Mouse (Mus musculus): Measurements from ENCODE around the gene Cmah. TPM values are rescaled to one million over a fixed set of nuclear protein-coding genes. Genes with fewer than 3 reads are reported as not detected.
"Not testable (repeated sequence)": the region's sequence is repeated elsewhere in the genome, so short reads cannot be mapped to it uniquely, and the experiment has no call there.

The Cmah gene
- polyA plus RNA-seq, 1 experiment from 2014 or later, result 0.17 TPM

- 91% methylated on average over 6 of the region's 6 CpGs for WGBS
- no peaks in the 10 kb centered on the region for H3K27me3 ChIP-seq (ENCODE audit: insufficient read depth, poor library complexity, severe bottlenecking)
- H3K27ac ChIP-seq, result no peak overlapping the region
Measured at GRCm38 (mm10) chr13:24365191-24365590, 38.0 kb downstream of the Cmah start.

GRCm38 (mm10) chr13:24372893-24373599, 45.8 kb downstream of the Cmah start:
- WGBS, result 86% methylated on average over 7 of the region's 7 CpGs
- Histone ChIP-seq H3K4me1 (replicated peaks) (no peaks in the 10 kb centered on the region), H3K27ac (no peak overlapping the region), H3K9me3 (no peaks in the 10 kb centered on the region), H3K36me3 (no peaks in the 10 kb centered on the region), H3K27me3 (ENCODE audit: insufficient read depth, poor library complexity, severe bottlenecking) (no peaks in the 10 kb centered on the region), H3K4me3 (no peak overlapping the region)
- DNase-seq (ENCODE audit: low spot score), result no peak

More at GRCm38 (mm10) chr13:24365191-24365590, 38.0 kb downstream of the Cmah start:
- H3K36me3 ChIP-seq, result no peaks in the 10 kb centered on the region
- H3K9me3 ChIP-seq, result no peaks in the 10 kb centered on the region
- no peak for DNase-seq (ENCODE audit: low spot score)
- H3K4me3 ChIP-seq, result no peak overlapping the region
- H3K4me1 ChIP-seq (replicated peaks), result no peaks in the 10 kb centered on the region

- H3K36me3 ChIP-seq; H3K27me3 ChIP-seq (ENCODE audit: insufficient read depth, poor library complexity, severe bottlenecking); H3K4me3 ChIP-seq; H3K4me1 ChIP-seq (replicated peaks); H3K27ac ChIP-seq; H3K9me3 ChIP-seq; DNase-seq (ENCODE audit: low spot score): not testable (repeated sequence)
- 86% methylated on average over 6 of the region's 6 CpGs for WGBS
Measured at GRCm38 (mm10) chr13:24374606-24375005, 47.4 kb downstream of the Cmah start.

- no peak for DNase-seq (ENCODE audit: low spot score)
- Histone ChIP-seq H3K36me3 (no peaks in the 10 kb centered on the region), H3K27me3 (ENCODE audit: insufficient read depth, poor library complexity, severe bottlenecking) (no peaks in the 10 kb centered on the region), H3K9me3 (no peaks in the 10 kb centered on the region), H3K4me3 (no peak overlapping the region), H3K4me1 (replicated peaks) (no peaks in the 10 kb centered on the region), H3K27ac (no peak overlapping the region)
- WGBS, result 81% methylated on average over 7 of the region's 7 CpGs
Measured at GRCm38 (mm10) chr13:24375320-24376203, 48.4 kb downstream of the Cmah start.

GRCm38 (mm10) chr13:24380713-24381112, 53.5 kb downstream of the Cmah start:
- 93% methylated on average over 6 of the region's 6 CpGs for WGBS
- no peak for DNase-seq (ENCODE audit: low spot score)
- no peaks in the 10 kb centered on the region for H3K9me3 ChIP-seq
- no peaks in the 10 kb centered on the region for H3K4me1 ChIP-seq (replicated peaks)
- H3K27me3 ChIP-seq (ENCODE audit: insufficient read depth, poor library complexity, severe bottlenecking), result no peaks in the 10 kb centered on the region
- H3K4me3 ChIP-seq, result no peak overlapping the region
- no peak overlapping the region for H3K27ac ChIP-seq
- no peaks in the 10 kb centered on the region for H3K36me3 ChIP-seq

GRCm38 (mm10) chr13:24383885-24384284, 56.7 kb downstream of the Cmah start:
- no peak for DNase-seq (ENCODE audit: low spot score)
- Histone ChIP-seq H3K4me1 (replicated peaks) (no peaks in the 10 kb centered on the region), H3K36me3 (no peaks in the 10 kb centered on the region), H3K27me3 (ENCODE audit: insufficient read depth, poor library complexity, severe bottlenecking) (no peaks in the 10 kb centered on the region), H3K9me3 (no peaks in the 10 kb centered on the region), H3K27ac (no peak overlapping the region), H3K4me3 (no peak overlapping the region)
- 80% methylated on average over 3 of the region's 3 CpGs for WGBS

- Histone ChIP-seq H3K36me3 (no peaks in the 10 kb centered on the region), H3K9me3 (no peaks in the 10 kb centered on the region), H3K27ac (no peak overlapping the region), H3K27me3 (ENCODE audit: insufficient read depth, poor library complexity, severe bottlenecking) (no peaks in the 10 kb centered on the region), H3K4me3 (no peak overlapping the region), H3K4me1 (replicated peaks) (no peaks in the 10 kb centered on the region)
- DNase-seq (ENCODE audit: low spot score), result no peak
- 86% methylated on average over 5 of the region's 5 CpGs for WGBS
Measured at GRCm38 (mm10) chr13:24391892-24392291, 64.7 kb downstream of the Cmah start.

GRCm38 (mm10) chr13:24392655-24393054, 65.5 kb downstream of the Cmah start:
- no peaks in the 10 kb centered on the region for H3K9me3 ChIP-seq
- H3K36me3 ChIP-seq, result no peaks in the 10 kb centered on the region
- H3K4me1 ChIP-seq (replicated peaks), result no peaks in the 10 kb centered on the region
- WGBS, result 76% methylated on average over 4 of the region's 4 CpGs
- H3K27ac ChIP-seq, result no peak overlapping the region
- no peak overlapping the region for H3K4me3 ChIP-seq
- no peaks in the 10 kb centered on the region for H3K27me3 ChIP-seq (ENCODE audit: insufficient read depth, poor library complexity, severe bottlenecking)
- no peak for DNase-seq (ENCODE audit: low spot score)

GRCm38 (mm10) chr13:24393055-24393454, 65.9 kb downstream of the Cmah start:
- DNase-seq (ENCODE audit: low spot score), result no peak
- WGBS, result 69% methylated on average over 4 of the region's 4 CpGs
- Histone ChIP-seq H3K36me3 (no peaks in the 10 kb centered on the region), H3K9me3 (no peaks in the 10 kb centered on the region), H3K4me3 (no peak overlapping the region), H3K4me1 (replicated peaks) (no peaks in the 10 kb centered on the region), H3K27ac (no peak overlapping the region), H3K27me3 (ENCODE audit: insufficient read depth, poor library complexity, severe bottlenecking) (no peaks in the 10 kb centered on the region)

GRCm38 (mm10) chr13:24395815-24396214, 68.6 kb downstream of the Cmah start:
- WGBS, result 90% methylated on average over 4 of the region's 4 CpGs
- H3K4me3 ChIP-seq, result no peak overlapping the region
- H3K27ac ChIP-seq, result no peak overlapping the region
- H3K9me3 ChIP-seq, result no peaks in the 10 kb centered on the region
- no peak for DNase-seq (ENCODE audit: low spot score)
- H3K27me3 ChIP-seq (ENCODE audit: insufficient read depth, poor library complexity, severe bottlenecking), result no peaks in the 10 kb centered on the region
- H3K36me3 ChIP-seq, result no peaks in the 10 kb centered on the region
- no peaks in the 10 kb centered on the region for H3K4me1 ChIP-seq (replicated peaks)

- Histone ChIP-seq H3K27ac (no peak overlapping the region), H3K36me3 (no peaks in the 10 kb centered on the region), H3K4me1 (replicated peaks) (peaks cover 5% of the 10 kb centered on the region), H3K4me3 (no peak overlapping the region), H3K9me3 (no peaks in the 10 kb centered on the region), H3K27me3 (ENCODE audit: insufficient read depth, poor library complexity, severe bottlenecking) (no peaks in the 10 kb centered on the region)
- no peak for DNase-seq (ENCODE audit: low spot score)
- WGBS, result 85% methylated on average over 3 of the region's 3 CpGs
Measured at GRCm38 (mm10) chr13:24397181-24397580, 70.0 kb downstream of the Cmah start.

- Histone ChIP-seq H3K4me3 (no peak overlapping the region), H3K36me3 (no peaks in the 10 kb centered on the region), H3K4me1 (replicated peaks) (peaks cover 12% of the 10 kb centered on the region), H3K27ac (no peak overlapping the region), H3K9me3 (no peaks in the 10 kb centered on the region), H3K27me3 (ENCODE audit: insufficient read depth, poor library complexity, severe bottlenecking) (no peaks in the 10 kb centered on the region)
- 86% methylated on average over 3 of the region's 3 CpGs for WGBS
- no peak for DNase-seq (ENCODE audit: low spot score)
Measured at GRCm38 (mm10) chr13:24398488-24398887, 71.3 kb downstream of the Cmah start.

GRCm38 (mm10) chr13:24401821-24402220, 74.6 kb downstream of the Cmah start:
- not testable (repeated sequence) for H3K4me3 ChIP-seq

More at GRCm38 (mm10) chr13:24401821-24402220, 74.6 kb downstream of the Cmah start:
- H3K4me1 ChIP-seq (replicated peaks), result peaks cover 12% of the 10 kb centered on the region
- not testable (repeated sequence) for H3K36me3 ChIP-seq; H3K27ac ChIP-seq; H3K27me3 ChIP-seq (ENCODE audit: insufficient read depth, poor library complexity, severe bottlenecking); H3K9me3 ChIP-seq; DNase-seq (ENCODE audit: low spot score)
- 19% methylated on average over 11 of the region's 11 CpGs for WGBS
